Mouse (Mus musculus) T-helper 17 cell (primary cell): ENCODE data around the gene Fbxw7.

Experiments used
- in situ Hi-C, 2 experiments: fragments of 300-600 bp; cut with MboI, MseI; formaldehyde crosslinking; loops; 1 replicate in 1 of 2; 2 replicates in 1 of 2; pipeline ENCODE4 v1.15.1; 2025; ENCODE audit warnings: high pct_unique_total_duplicates in 2 of 2

The Fbxw7 gene

DNA sequence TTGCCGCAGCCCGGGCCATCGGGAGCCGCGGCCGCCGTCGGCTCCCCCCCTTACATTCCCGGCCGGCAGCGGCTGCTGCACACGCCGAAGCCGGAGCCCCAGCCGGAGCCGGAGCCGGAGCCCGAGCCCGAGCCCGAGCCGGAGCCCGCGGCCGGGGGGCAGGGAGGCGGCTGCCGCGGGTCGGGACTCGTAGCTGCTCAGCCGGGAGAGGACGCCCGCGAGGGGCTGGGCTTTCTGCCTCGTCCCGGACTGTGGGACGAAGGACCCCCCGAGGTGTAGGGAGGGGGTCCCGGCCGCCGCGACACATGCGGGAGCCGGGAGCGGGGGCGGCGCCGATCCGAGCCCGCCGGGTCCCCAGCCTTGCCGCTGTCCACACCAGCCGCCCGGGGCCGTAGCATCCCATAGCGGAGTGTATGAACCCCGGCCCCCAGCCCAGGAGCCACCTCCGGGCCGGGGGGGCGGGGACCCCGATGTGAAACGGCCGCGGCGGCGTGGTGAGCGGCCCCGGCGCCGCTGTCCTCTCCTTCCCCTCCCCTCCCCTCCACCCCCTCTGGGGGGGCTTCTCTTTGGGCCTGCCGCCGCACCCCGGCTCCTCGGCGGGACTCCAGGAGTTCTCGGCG lies at the start of gene Fbxw7:
Gene Fbxw7 (plus strand): TSS at position 507 of the 620 bp plus-strand sequence.
- in situ Hi-C loops: loop anchor here (5.0 to 10.0 kb wide), 3 partner anchors 32 to 1860 kb away; no protein-coding TSS in a partner anchor

DNA sequence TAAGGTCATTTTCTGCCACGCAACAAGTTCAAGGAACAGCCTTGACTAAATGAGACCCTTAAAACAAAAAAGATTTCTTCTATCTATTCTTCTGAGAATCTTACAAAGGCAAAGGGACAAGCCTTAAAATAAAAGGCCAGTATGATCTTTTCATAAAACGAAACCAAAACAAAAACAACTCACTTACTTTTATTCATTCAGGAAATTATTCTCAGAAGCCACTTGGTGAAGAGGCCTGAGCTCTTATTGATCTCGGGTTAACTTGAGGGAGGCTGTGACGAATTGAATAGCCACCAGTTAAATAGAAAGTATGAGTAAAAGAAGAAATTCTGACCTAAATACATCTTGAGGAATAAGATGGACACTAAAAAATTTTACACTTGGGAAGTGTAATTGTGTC lies 46.1 kb upstream of the Fbxw7 start:
- in situ Hi-C loops: no loop called here

DNA sequence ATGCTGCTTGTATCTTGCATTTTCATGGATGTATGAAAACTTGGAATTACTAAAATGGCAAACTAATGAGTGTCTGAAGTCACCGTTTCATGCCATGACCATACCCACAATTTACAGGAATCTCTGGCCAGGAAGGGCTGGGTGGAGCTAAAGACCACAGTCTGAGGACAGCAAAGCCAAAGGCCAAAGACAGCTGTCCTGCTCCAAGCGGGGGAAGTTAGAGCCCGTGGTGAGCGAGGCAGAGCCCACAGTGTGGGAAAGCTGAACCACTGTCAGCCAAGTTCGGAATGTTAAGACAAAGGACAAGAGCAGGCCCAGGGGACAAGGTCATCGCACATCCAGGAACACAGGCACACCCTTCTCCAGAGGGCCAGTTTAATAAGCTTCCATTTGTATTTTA lies 45.7 kb upstream of the Fbxw7 start:
- in situ Hi-C loops: no loop called here

DNA sequence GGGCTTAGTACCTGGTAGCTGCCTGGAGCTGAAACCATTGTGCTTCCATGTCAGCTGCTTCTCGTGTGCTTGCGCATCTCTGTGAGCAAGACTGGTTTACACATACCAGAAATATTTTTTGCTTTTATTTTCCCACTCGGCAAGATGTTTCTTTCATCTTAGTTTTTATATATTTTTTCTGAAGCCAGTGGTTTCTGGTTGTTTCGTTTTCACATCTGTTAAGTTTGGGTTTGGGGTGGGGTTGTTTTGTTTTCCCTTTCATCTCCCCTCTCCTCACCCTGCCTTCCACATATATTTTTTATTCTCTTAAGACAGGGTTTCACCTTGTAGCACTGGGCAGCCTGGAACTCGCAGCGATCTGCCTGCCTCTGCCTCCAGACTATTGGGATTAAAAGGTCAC lies 44.5 kb upstream of the Fbxw7 start:
- in situ Hi-C loops: no loop called here

DNA sequence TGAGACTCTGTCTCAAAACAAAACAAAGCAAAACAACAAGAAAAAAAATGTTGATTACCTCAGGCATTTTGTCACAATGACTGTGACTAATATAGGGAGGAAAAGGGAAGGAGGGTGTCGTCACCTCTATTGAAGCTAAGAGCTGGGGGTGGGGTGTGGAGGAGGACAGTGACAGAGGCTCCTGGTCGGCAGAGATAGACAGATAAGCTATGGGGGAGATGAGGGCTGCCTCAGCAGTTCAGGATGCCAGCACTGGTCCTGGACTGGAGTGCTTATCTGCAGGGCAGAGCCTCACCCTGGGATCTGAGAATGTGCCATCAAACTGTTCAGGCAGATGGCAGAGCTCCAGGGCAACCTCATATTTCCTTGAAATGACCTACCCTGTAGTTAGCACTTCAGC lies 43.1 kb upstream of the Fbxw7 start:
- in situ Hi-C loops: no loop called here

DNA sequence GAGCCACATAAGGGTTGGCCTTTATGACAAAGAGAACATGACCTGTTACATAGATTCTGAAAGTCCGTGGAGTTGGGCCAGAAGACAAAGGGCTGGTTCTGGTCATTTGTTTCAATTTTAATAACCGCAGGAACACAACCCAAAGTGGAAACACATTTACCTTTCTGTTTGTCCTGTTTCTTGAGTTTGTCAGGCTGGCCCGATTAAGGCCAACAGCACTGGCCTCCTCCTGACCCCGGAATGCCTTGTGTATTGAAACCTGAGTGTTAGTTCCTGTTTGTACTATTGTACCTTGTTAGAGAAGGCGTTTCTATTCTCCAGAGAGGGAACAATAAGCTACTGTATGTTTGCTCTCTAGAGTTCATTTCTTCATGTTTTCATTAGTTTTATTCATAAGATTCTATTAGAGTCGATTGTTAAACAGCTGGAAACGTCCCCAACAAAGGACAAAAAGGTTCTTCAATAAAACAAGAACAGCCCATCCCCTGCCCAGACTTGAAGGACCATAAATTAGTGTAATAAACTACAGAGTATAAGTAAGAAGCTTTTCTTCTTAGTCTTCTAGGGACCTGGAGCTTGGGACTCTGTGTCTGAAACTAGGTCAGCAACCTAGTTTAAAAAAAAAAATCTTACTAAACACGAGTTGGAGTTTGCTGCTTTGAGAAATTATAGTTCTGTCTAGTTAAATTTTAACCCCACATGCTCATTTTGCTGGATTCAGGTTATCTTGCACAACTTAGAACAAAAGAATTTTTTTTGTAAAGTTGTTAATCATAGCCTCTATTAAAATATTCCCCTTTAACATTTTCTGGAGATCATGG lies 40.6 kb upstream of the Fbxw7 start:
- in situ Hi-C loops: no loop called here

DNA sequence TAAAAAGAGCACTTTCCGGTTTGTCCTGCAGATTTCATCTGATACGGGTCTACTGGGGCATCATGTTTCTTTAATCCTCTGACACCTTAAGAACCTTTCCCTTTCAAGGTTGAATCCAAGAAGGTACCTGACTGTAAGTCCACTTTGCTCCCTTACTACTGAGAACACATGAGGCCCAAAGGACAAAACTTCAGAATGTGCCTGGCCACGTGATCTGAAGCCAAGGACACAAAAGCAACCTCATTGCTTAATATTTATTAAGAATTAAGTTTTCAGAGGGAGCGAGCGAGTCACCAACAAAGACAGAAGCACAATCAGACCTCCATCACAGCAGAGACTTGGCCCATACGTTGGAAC lies 40.0 kb upstream of the Fbxw7 start:
- in situ Hi-C loops: no loop called here

DNA sequence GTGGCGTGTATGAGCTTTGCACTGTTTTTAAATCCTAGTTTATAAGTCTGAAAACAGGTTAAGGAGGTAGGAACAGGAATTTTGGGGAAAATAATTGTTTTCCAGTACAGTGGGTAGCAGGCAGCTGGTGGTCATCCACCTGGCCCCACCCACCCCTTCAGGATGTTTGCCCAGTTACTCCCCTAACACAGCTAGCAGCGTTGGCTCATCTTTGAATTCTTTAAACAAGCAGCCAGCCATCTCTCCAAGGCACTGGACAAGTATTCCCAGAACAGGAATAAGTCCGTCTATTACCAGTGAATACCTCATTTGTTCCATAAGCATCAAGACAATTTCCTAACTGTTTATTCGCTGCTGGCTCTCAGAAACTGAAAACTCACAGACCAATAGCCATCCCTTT lies 39.5 kb upstream of the Fbxw7 start:
- in situ Hi-C loops: no loop called here

DNA sequence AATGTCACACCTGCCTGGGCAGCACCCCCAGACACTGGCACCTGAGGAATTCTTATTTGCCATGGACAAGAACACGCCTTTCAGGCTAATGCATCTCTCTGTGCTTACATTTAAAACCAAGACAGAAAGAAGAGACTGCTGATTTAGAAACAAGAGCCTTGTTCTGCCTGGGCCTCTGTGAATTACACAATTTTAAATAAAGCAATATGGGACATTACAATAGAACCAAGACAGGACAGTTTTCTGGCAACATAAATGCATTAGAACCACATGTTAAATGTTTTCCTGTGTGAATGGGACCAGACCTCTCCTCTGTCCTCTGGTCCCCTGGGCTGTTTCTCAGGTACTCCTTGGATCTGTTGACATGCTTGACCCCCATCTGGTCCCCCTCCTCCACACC lies 39.0 kb upstream of the Fbxw7 start:
- in situ Hi-C loops: no loop called here

DNA sequence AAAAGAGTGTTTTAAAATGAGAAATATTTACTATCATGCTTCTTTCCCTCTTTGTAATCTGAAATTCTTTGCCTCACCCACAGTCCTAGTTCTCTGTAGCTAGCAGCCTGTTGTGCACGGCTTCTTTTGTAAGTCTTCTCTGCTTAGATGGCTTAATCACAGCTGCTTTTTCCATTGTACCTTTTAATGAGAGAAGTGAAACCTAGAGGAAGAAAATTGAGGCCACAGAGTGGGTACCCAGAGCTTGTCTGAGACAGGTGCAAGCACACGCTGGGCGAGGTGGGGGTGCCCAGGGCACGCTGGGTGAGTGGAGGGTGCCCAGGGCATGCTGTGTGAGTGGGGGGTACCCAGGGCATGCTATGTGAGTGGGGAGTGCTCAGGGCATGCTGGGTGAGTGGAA lies 27.2 kb upstream of the Fbxw7 start:
- in situ Hi-C loops: loop anchor here in 1 of 2 experiments (10.0 kb wide), 1 partner anchor 1317 kb away; no protein-coding TSS in a partner anchor

DNA sequence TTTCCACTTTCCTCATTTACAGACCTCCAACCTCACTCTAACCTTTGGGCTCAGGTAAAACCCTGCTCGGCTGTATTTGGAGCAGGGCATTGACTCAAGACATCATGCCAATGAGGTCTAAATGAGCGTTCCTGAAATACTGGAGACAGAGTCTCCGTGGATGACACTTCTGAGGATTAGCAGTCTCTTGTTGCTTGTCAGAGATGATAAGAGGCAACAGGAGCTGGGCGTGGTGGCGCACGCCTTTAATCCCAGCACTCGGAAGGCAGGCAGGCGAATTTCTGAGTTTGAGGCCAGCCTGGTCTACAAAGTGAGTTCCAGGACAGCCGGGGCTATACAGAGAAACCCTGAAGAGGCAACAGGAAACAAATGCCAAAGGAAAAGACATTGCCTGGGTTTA lies 11.0 kb upstream of the Fbxw7 start:
- in situ Hi-C loops: no loop called here

DNA sequence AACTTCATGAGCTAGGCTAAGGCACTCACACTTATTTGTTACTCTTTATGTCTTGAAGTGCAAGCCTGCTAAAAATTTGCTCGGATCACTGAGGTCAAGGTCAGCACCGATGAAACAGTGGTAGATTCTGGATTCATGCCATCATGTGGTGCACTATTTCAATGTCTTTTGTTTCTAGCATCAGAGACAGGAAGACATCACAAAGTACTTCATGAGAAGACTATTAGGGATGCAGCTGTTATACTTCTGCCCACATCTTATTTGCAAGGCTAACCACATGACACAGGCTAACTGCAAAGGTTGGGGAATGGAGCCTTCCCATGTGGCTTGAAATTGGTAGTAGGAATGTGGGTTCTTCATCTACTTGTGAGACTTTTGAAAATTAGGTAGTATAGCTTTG lies 8.9 kb upstream of the Fbxw7 start:
- in situ Hi-C loops: no loop called here

DNA sequence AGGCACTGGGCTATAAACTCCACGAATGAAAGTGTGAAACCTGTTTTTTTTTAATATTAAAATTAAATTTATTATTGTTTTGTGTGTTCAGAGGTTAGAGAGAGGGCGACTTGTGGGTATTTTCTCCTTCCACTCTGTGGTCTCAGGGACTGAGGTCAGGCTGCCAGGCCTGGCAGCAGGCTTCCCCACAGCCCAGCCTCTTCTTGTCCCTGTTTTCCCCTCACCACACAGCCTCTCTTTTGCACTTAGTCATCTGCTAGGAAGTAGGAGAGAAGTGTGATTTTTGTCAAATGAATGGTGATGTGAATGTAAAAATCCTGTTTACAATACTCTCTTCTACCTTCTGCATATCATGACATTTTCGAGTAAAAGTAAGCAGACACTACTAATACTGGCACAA lies 7.2 kb upstream of the Fbxw7 start:
- in situ Hi-C loops: no loop called here

DNA sequence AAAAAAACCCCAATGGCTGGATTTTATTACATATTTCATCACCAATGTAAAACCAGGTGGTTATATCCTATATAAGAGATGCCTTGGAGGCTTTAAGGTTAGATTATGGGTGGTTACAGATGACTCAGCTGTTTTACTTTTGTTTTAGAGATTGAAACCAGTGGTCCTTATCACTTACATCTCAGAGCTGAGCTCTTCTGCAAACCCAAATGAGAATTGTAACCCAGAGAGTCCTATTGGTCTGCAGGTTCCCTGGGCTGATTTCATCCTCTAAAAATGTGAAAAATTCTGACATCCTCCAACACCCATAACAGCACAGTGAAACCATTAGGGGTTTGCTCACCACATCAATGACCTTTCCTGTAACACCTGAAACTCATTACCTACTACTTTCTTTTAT lies 6.2 kb upstream of the Fbxw7 start:
- in situ Hi-C loops: no loop called here

DNA sequence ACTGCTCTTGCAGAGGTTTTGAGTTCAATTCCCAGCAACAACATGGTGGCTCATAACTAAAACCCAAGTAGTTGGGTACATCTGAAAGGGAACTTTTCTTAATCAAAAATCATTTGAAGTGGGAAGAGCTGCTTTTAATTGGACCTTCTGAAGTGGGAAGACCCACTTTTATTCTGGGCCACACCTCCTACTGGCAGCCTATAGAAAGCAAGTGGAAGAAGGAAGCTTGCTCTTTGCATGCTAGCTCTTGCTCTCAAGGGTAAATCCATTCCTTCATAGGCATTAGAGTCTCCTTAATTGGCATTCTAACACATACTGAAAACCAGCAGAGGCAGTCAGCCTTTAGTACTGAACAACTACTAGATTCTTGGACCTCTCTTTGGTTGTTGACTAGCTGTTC lies 4.3 kb upstream of the Fbxw7 start:
- in situ Hi-C loops: loop anchor here (5.0 to 10.0 kb wide), 3 partner anchors 36 to 1864 kb away; no protein-coding TSS in a partner anchor

DNA sequence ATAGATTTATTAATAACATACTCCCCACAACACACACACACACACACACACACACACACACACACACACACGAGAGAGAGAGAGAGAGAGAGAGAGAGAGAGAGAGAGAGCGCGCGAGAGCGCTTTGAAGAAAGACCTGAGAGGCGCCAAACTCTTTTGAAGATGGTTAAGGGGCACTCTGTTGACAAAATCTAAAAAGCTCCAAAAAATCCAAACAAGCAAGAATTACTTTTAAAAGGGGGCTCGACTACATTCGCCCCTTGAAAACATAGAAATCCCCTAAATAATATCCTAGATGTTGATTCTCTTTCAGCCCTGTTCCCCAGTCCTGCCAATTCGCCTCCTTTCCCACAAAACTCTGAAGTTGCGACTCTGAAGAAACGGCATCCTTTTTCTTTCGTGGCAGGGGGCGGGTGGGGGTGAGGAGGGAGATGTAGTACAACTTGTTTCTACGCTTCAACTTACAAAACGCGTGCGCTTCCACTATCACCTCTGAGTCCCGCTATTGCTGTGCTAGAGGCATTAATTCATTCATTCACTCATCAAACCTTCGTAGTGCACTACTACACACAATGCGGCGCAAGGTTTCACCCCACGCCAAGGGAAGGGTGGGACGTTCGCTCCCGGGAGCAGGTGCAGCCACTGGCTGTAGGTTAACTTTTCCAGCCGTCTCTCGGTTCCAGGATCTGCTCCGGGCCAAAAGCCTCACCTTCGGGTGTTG lies 1.5 kb upstream of the Fbxw7 start:
- in situ Hi-C loops: loop anchor here (5.0 to 10.0 kb wide), 3 partner anchors 34 to 1861 kb away; no protein-coding TSS in a partner anchor

DNA sequence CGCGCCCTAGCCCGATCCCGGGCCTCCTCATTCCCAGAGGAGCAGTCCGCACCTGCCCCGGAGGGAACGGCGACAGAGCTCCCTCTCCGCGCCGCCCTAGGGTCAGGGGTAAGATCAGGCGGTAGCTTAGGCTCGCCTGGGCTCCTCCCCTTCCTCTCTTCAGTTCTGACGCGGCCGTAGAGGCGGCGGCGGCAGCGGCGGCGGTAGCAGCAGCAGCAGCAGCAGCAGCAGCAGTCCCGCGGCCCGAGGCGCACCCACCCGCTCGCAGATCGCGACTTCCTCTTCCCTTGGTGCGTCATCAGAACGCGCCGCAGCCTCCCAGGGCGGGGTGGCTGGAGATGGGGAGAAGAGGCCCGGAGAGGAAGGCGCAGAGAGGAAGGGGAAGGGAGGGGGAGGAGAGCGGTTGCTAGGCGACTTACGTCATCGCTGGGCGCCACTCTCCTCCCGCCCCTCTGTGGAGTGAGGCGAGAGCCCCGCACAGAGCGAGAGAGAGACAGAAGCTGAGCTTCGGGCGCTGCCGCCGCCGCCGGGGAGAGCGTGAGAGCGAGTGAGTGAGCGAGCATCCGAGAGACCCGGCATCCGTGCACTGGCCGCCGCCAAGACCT lies 809 bp upstream of the Fbxw7 start:
- in situ Hi-C loops: loop anchor here (5.0 to 10.0 kb wide), 3 partner anchors 33 to 1861 kb away; no protein-coding TSS in a partner anchor

DNA sequence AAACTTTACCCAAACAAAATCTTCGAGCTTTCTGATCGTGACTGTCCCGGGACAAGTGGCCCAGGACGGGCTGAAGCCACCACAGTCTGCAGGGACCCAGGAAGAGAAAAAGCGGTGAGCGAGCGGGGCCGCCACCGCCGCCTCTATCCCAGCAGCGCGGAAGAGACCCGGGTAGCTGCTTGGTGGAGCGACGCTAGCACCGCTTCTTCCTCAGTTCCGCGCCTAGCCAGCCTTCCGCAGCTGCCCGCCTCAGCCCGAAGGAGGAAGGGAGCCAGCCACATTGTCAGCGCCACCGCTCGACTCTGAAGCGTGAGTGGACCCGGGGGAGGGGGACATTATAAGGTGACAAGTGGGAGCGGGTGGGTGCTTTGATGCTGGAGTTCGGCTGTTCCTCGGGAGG lies 393 bp downstream of the Fbxw7 start:
- in situ Hi-C loops: loop anchor here in 1 of 2 experiments (10.0 kb wide), 2 partner anchors 131 to 1859 kb away; no protein-coding TSS in a partner anchor

DNA sequence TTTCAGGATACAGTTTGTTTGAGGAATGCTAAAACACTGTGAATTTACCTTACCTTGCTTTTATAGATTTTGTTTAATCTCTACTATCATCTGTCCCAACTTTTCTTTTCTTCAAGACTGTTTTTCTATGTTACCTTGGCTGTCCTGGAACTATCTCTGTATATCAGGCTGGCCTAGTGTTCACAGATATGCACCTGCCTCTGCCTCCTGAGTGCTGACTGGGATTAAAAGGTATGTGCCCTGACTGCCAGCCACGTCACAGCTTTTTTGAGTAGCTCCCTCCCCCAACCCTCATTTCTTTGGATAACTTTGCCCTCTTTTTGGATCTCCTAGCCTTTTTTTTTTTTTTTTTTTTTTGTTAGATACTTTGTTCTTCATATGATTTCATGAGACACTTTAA lies 1.9 kb downstream of the Fbxw7 start:
- in situ Hi-C loops: loop anchor here in 1 of 2 experiments (10.0 kb wide), 2 partner anchors 132 to 1858 kb away; no protein-coding TSS in a partner anchor

DNA sequence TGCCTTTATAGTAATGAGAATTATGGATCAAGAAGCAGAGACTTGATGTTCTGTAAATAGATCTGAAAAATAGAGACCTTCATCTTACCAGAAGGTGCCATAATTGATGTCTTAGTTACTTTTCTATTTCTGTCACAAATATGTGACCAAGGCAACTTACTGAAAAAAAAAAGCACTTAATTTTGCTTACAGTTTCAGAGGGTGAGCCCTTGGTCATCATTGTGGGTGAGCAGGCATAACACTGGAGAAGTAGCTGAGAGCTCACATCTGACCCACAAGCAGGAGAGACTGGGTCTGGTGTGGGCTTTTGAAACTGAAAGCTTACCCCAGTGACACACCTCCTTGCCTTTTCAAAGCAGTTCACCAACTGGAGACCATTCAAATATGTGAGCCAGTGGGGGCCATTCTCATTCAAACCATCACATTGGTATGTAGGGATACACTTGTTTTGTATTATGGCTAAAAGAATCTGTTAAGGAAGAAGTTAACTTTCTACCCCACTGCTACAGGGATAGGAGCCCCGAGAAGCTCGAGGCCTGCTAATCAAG lies 5.7 kb downstream of the Fbxw7 start:
- in situ Hi-C loops: no loop called here

DNA sequence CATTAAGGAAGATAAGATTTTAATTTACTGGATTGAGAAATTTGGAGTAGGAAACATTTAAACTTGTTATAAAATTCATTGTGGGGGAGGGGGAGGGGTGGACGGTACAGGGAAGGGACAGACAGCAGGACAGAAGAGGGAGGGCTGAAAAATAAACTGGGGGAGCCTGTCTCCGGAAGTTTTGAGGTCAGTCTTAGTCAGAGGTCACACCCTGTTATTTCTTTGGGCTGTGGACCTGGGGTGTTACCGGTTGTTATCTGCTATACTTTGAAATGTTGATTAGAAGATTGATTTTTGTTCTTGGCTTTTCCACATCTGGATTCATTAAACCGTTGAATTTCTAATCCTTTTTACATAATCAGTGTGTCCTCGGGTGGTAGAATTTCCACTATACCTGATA lies 10.9 kb downstream of the Fbxw7 start:
- in situ Hi-C loops: loop anchor here in 1 of 2 experiments (25.0 kb wide), 1 partner anchor 764 kb away; no protein-coding TSS in a partner anchor
